Mouse (Mus musculus): ENCODE measurements around the gene D1Ertd622e. TPM values are rescaled to one million over a fixed set of nuclear protein-coding genes. Genes with fewer than 3 reads are reported as not detected.
A peak's percentile ranks its signal among the peaks of the same experiment; 100 is the strongest.

D1Ertd622e gene
- polyA plus RNA-seq, 1 experiment from 2014 or later: 37.8 TPM

DNA sequence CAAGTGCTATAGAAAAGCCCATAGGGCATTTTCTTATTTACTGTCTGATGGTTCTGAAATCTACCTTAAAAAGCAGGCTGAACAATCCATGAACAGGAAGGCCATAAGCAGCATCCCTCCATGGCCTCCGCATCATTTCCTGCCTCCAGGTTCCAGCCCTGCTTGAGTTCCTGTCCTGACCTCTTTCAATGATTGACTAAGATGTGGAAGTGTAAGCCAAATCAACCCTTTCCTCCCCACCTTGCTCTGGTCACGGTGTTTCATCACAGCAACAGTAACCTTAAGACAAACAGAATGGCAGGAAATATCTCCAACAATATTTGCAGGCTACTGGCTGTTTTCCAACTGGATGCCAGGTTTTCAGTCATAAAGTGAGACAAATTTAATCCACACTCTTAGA is 4.7 kb downstream of the D1Ertd622e start:
- ATAC-seq (replicated peaks; ENCODE audit: low FRiP score) (no peak), DNase-seq (ENCODE audit: low spot score) (no peak)
- H3K4me1 ChIP-seq (replicated peaks; ENCODE audit: control insufficient read depth, insufficient read depth, low read length): peaks cover 10% of the 10 kb centered on the region; the same call in 1 of the 2 replicates
- H3K4me2 ChIP-seq: no peak overlapping the region
- H3K4me3 ChIP-seq (ENCODE audit: low read depth, low read length): no peak overlapping the region
- no peaks in the 10 kb centered on the region; the same call in 1 of the 2 replicates for H3K36me3 ChIP-seq (ENCODE audit: control insufficient read depth, insufficient read depth, low read length)
- no peaks in the 10 kb centered on the region for H3K9me3 ChIP-seq (ENCODE audit: control insufficient read depth, low read length)
- H3K27ac ChIP-seq (ENCODE audit: low read depth, low read length): no peak overlapping the region
- H3K27me3 ChIP-seq (replicated peaks; ENCODE audit: control insufficient read depth, insufficient read depth, low read length): no peaks in the 10 kb centered on the region
- H3K9ac ChIP-seq (ENCODE audit: low read depth, low read length): no peak overlapping the region
- WGBS: 66% methylated on average over 2 of the region's 2 CpGs

DNA sequence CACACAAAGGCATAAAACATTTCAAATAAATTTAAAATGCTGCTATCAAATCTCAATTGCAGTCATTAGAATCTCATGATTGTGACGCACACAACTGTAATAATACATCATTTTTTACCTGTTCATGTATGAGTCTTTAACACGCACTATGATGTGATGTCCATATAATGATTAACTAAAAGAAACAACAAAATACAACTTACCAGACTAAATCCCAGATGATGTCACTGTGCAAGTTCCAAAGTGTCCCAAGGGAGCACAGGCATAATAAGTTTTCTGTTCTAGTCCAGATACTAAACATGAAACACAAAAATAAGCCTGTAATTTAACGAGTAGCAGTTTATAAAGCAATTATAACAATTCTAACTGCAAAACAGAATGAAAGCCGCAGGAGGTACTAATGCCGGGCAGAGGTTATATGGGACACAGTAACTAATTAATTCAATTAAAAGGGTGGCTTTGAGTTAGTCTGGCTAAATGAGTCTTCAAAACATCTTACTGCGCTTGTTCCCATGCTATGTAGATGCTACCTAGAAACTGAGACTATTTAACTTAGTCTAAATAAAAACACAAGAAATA is 7.4 kb downstream of the D1Ertd622e start:
- Histone ChIP-seq H3K4me1 (replicated peaks; ENCODE audit: control insufficient read depth, insufficient read depth, low read length) (peaks cover 14% of the 10 kb centered on the region), H3K27ac (ENCODE audit: low read depth, low read length) (no peak overlapping the region), H3K9ac (ENCODE audit: low read depth, low read length) (no peak overlapping the region), H3K4me2 (no peak overlapping the region), H3K36me3 (ENCODE audit: control insufficient read depth, insufficient read depth, low read length) (no peaks in the 10 kb centered on the region; the same call in 1 of the 2 replicates), H3K4me3 (ENCODE audit: low read depth, low read length) (no peak overlapping the region), H3K27me3 (replicated peaks; ENCODE audit: control insufficient read depth, insufficient read depth, low read length) (no peaks in the 10 kb centered on the region), H3K9me3 (ENCODE audit: control insufficient read depth, low read length) (no peaks in the 10 kb centered on the region)
- ATAC-seq (replicated peaks; ENCODE audit: low FRiP score) (no peak), DNase-seq (ENCODE audit: low spot score) (no peak)
- WGBS: 90% methylated on average over 6 of the region's 6 CpGs

DNA sequence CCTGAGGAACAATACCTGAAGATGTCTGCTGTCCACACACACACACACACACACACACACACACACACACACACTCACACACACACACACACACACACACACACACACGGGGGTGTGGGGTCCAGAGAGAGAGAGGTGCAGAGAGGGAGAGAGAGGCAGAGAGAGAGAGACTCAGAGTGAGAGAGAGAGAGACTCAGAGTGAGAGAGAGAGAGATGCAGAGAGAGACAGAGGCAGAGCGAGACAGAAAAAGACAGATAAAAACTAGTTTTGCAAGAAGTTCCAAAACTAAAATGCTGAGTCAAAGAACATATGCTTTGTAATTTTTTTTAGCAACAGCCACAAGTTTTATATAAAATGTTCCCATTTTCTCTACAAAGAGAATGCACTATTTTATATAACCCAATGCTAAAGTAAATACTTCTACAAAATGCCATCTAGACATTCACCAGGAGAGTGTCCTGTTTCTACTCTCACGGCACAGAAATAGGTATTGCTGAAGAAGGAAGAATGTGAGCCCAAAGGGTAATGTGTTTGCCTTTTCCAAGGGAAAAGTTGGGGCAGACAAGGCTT is 11.2 kb downstream of the D1Ertd622e start:
- peaks cover 4% of the 10 kb centered on the region for H3K4me1 ChIP-seq (replicated peaks; ENCODE audit: control insufficient read depth, insufficient read depth, low read length)
- peaks cover 8% of the 10 kb centered on the region for H3K36me3 ChIP-seq (ENCODE audit: control insufficient read depth, insufficient read depth, low read length)
- 67% methylated on average over 3 of the region's 3 CpGs for WGBS
- H3K4me2 ChIP-seq: no peak overlapping the region
- H3K4me3 ChIP-seq (ENCODE audit: low read depth, low read length): no peak overlapping the region
- ATAC-seq (replicated peaks; ENCODE audit: low FRiP score): 0 out of 2 replicates have a peak, but pooled peaks have one; percentile 42
- H3K27me3 ChIP-seq (replicated peaks; ENCODE audit: control insufficient read depth, insufficient read depth, low read length): no peaks in the 10 kb centered on the region
- H3K9me3 ChIP-seq (ENCODE audit: control insufficient read depth, low read length): no peaks in the 10 kb centered on the region
- no peak for DNase-seq (ENCODE audit: low spot score)
- no peak overlapping the region for H3K27ac ChIP-seq (ENCODE audit: low read depth, low read length)
- no peak overlapping the region for H3K9ac ChIP-seq (ENCODE audit: low read depth, low read length)

DNA sequence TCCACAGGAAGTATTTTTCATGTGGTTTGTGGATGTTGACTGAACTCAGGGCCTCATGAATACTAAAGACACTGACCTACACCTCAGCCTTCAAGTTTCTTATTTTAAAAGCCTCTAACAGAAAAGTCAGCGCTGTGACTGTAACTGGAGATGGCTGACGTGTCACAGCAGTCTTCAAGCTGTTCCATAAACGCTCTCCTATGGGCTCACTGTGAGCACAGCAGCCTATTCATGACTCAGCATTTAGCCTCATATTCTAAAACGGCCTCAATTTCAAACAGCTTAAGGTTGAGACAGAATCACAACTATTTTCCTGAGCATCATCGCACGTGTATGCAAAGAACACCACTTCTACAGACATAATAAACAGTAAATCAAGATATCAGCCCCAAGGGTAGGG is 11.8 kb downstream of the D1Ertd622e start:
- DNase-seq (ENCODE audit: low spot score) (no peak), ATAC-seq (replicated peaks; ENCODE audit: low FRiP score) (peak; percentile 60; the same call in 1 of the 2 replicates)
- WGBS: 62% methylated on average over 6 of the region's 6 CpGs
- no peaks in the 10 kb centered on the region for H3K27me3 ChIP-seq (replicated peaks; ENCODE audit: control insufficient read depth, insufficient read depth, low read length)
- no peak overlapping the region for H3K9ac ChIP-seq (ENCODE audit: low read depth, low read length)
- H3K9me3 ChIP-seq (ENCODE audit: control insufficient read depth, low read length): no peaks in the 10 kb centered on the region
- H3K27ac ChIP-seq (ENCODE audit: low read depth, low read length): no peak overlapping the region
- no peak overlapping the region for H3K4me2 ChIP-seq
- peaks cover 8% of the 10 kb centered on the region for H3K36me3 ChIP-seq (ENCODE audit: control insufficient read depth, insufficient read depth, low read length)
- no peak overlapping the region for H3K4me3 ChIP-seq (ENCODE audit: low read depth, low read length)
- peaks cover 3% of the 10 kb centered on the region; the same call in 1 of the 2 replicates for H3K4me1 ChIP-seq (replicated peaks; ENCODE audit: control insufficient read depth, insufficient read depth, low read length)

DNA sequence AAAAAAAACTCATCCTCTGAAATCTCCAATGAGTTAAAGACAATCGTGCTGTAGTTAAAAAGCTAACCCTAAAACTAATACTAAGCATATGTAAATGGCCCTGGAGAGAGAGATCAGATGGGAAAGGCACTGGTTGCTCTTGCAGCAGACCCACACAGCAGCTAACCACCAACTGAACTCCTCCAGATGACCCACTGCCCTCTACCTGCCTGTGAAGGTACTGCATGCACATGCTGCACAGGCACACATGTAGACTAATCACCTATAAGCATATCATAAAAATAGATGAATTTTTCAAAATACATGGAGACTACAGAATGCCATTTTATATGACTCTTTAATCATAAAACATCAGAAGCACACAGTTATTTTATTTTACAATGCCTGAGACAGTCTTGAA is 14.8 kb downstream of the D1Ertd622e start:
- no peak for DNase-seq (ENCODE audit: low spot score)
- H3K27ac ChIP-seq (ENCODE audit: low read depth, low read length): no peak overlapping the region
- no peak overlapping the region for H3K9ac ChIP-seq (ENCODE audit: low read depth, low read length)
- peaks cover 3% of the 10 kb centered on the region; the same call in 1 of the 2 replicates for H3K4me1 ChIP-seq (replicated peaks; ENCODE audit: control insufficient read depth, insufficient read depth, low read length)
- WGBS: 92% methylated on average over 1 of the region's 1 CpGs
- peaks cover 11% of the 10 kb centered on the region for H3K36me3 ChIP-seq (ENCODE audit: control insufficient read depth, insufficient read depth, low read length)
- no peak overlapping the region for H3K4me2 ChIP-seq
- no peak overlapping the region for H3K4me3 ChIP-seq (ENCODE audit: low read depth, low read length)
- no peaks in the 10 kb centered on the region for H3K27me3 ChIP-seq (replicated peaks; ENCODE audit: control insufficient read depth, insufficient read depth, low read length)
- no peak for ATAC-seq (replicated peaks; ENCODE audit: low FRiP score)
- H3K9me3 ChIP-seq (ENCODE audit: control insufficient read depth, low read length): no peaks in the 10 kb centered on the region

DNA sequence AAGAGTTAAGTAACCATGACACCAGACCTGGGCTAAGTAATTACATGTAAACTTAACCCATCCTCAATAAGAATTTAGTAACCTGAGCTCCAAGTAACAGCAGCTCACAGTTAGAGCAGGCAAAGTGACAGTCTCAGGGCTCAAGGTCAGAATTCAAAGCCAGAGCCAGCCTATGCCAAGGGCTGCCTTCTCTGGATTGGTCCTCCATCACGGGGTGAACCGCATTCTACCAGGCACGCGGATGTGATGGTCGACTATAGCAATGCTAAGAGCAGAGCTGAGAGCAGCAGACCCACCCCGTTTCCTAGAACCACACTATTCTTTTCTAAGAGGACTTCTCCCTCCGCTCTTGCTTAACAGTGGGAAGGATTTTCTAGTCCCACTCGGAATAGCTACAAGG is 27.8 kb downstream of the D1Ertd622e start:
- H3K9ac ChIP-seq (ENCODE audit: low read depth, low read length): no peak overlapping the region
- WGBS: 84% methylated on average over 8 of the region's 8 CpGs
- H3K27ac ChIP-seq (ENCODE audit: low read depth, low read length): no peak overlapping the region
- H3K4me2 ChIP-seq: no peak overlapping the region
- DNase-seq (ENCODE audit: low spot score) (no peak), ATAC-seq (replicated peaks; ENCODE audit: low FRiP score) (no peak)
- H3K36me3 ChIP-seq (ENCODE audit: control insufficient read depth, insufficient read depth, low read length): peaks cover 4% of the 10 kb centered on the region; the same call in 1 of the 2 replicates
- H3K27me3 ChIP-seq (replicated peaks; ENCODE audit: control insufficient read depth, insufficient read depth, low read length): no peaks in the 10 kb centered on the region
- no peak overlapping the region for H3K4me3 ChIP-seq (ENCODE audit: low read depth, low read length)
- H3K9me3 ChIP-seq (ENCODE audit: control insufficient read depth, low read length): no peaks in the 10 kb centered on the region
- H3K4me1 ChIP-seq (replicated peaks; ENCODE audit: control insufficient read depth, insufficient read depth, low read length): peaks cover 5% of the 10 kb centered on the region; the same call in 1 of the 2 replicates

DNA sequence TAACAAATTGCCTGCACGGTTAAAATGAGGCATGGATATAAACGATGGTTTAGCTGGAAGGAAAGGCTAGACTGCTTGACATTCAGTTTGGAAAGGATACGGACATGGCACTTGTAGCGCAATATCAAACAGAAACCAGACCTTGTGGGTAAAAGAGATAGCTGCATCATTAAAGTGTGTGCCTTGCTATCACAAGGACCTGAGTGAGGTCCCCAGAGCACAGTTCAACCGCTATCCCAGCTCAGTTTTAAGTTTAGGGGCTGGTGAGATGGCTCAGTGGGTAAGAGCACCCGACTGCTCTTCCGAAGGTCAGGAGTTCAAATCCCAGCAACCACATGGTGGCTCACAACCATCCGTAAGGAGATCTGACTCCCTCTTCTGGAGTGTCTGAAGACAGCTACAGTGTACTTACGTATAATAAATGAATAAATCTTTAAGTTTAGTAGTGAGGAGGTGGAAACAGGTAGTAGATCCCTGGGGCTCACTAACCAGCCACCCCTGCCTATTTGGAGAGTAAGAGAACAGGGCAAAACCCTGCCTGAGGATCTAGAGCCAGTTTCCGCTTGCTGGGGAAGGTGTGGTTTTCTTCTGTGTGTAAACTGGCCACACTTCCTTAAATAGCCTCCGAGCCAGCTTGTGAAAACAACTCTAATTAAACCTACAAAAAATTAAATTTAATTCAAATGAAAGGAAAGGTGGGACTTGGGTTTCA is 29.2 kb downstream of the D1Ertd622e start:
- Histone ChIP-seq H3K9ac (ENCODE audit: low read depth, low read length) (no peak overlapping the region), H3K27me3 (replicated peaks; ENCODE audit: control insufficient read depth, insufficient read depth, low read length) (no peaks in the 10 kb centered on the region), H3K4me3 (ENCODE audit: low read depth, low read length) (no peak overlapping the region), H3K36me3 (ENCODE audit: control insufficient read depth, insufficient read depth, low read length) (no peaks in the 10 kb centered on the region), H3K4me1 (replicated peaks; ENCODE audit: control insufficient read depth, insufficient read depth, low read length) (peaks cover 5% of the 10 kb centered on the region; the same call in 1 of the 2 replicates), H3K4me2 (peak overlapping the region; percentile 30; the same call in 1 of the 2 replicates), H3K9me3 (ENCODE audit: control insufficient read depth, low read length) (no peaks in the 10 kb centered on the region), H3K27ac (ENCODE audit: low read depth, low read length) (peak overlapping the region; percentile 68; the same call in 1 of the 2 replicates)
- DNase-seq (ENCODE audit: low spot score): no peak
- ATAC-seq (replicated peaks; ENCODE audit: low FRiP score): peak; percentile 90
- 51% methylated on average over 11 of the region's 11 CpGs for WGBS

DNA sequence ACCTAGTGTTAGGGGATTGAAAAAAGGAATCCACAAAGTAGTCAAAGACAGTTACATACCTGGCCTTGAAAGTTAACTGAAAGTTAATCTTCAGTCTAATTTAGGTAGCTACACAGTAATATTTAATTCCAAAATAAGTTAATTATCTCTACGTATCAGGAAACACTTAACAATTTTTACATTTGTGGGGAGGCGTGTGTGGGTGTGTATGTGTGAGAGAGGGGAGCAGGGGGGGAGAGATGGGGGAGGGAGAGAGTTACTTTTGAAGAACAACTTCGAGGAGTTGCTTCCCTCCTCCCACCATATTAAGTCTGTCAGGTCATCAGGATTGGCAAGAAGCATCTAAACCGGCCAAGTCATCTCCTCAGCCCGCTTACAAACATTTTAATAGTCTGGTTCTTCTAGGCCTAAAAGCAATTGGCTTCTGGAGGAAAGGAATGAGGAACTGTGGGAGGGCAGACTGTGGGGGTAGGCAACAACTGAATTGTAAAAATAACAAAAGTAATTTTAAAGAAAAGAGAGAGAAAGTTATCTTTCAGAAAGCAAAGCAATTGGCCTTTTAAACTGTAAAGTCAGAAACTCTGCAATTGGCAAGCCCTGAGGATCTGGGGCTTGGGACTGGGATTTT is 29.9 kb downstream of the D1Ertd622e start:
- H3K9ac ChIP-seq (ENCODE audit: low read depth, low read length): no peak overlapping the region
- 63% methylated on average over 5 of the region's 5 CpGs for WGBS
- ATAC-seq (replicated peaks; ENCODE audit: low FRiP score) (no peak), DNase-seq (ENCODE audit: low spot score) (no peak)
- H3K36me3 ChIP-seq (ENCODE audit: control insufficient read depth, insufficient read depth, low read length): no peaks in the 10 kb centered on the region
- no peak overlapping the region for H3K4me3 ChIP-seq (ENCODE audit: low read depth, low read length)
- peak overlapping the region; percentile 68; the same call in 1 of the 2 replicates for H3K27ac ChIP-seq (ENCODE audit: low read depth, low read length)
- H3K27me3 ChIP-seq (replicated peaks; ENCODE audit: control insufficient read depth, insufficient read depth, low read length): no peaks in the 10 kb centered on the region
- peaks cover 5% of the 10 kb centered on the region; the same call in 1 of the 2 replicates for H3K4me1 ChIP-seq (replicated peaks; ENCODE audit: control insufficient read depth, insufficient read depth, low read length)
- H3K9me3 ChIP-seq (ENCODE audit: control insufficient read depth, low read length): no peaks in the 10 kb centered on the region
- H3K4me2 ChIP-seq: peak overlapping the region; percentile 30; the same call in 1 of the 2 replicates

All from liver, embryonic 11.5 days (tissue).